Mouse (Mus musculus) ES-Bruce4 (cell line): ENCODE measurements around the gene Adora1. TPM values are rescaled to one million over a fixed set of nuclear protein-coding genes. Genes with fewer than 3 reads are reported as not detected.
"Not testable (repeated sequence)": the region's sequence is repeated elsewhere in the genome, so short reads cannot be mapped to it uniquely, and the experiment has no call there.

Source experiments
- H3K27ac ChIP-seq: 2 replicates; pipeline ENCODE4 v1.5.1; 2012; ENCODE audit warnings: low read length, inconsistent platforms; ENCODE audit not compliant: insufficient read depth
- H3K27me3 ChIP-seq: 2 replicates; pipeline ENCODE4 v1.6.1; 2012; ENCODE audit warnings: mild to moderate bottlenecking, low read length, inconsistent platforms; ENCODE audit not compliant: control insufficient read depth, poor library complexity, insufficient read depth, severe bottlenecking
- H3K36me3 ChIP-seq: 2 replicates; pipeline ENCODE4 v1.6.1; 2012; ENCODE audit warnings: inconsistent platforms, mild to moderate bottlenecking, low read length, moderate library complexity; ENCODE audit not compliant: control insufficient read depth, poor library complexity, insufficient read depth, severe bottlenecking
- H3K4me1 ChIP-seq: one replicate; pipeline ENCODE4 v1.8.1; 2011; ENCODE audit warnings: low read length; ENCODE audit not compliant: control insufficient read depth, insufficient read depth
- H3K4me3 ChIP-seq: 2 replicates; pipeline ENCODE4 v1.5.1; 2011; ENCODE audit warnings: low read depth, mild to moderate bottlenecking, low read length
- H3K9ac ChIP-seq: 2 replicates; pipeline ENCODE4 v1.6.1; 2012; ENCODE audit warnings: low read depth, mild to moderate bottlenecking, inconsistent platforms; ENCODE audit not compliant: poor library complexity, severe bottlenecking
- H3K9me3 ChIP-seq: replicated peaks from 2 replicates; pipeline ENCODE4 v1.6.1; 2012; ENCODE audit warnings: mild to moderate bottlenecking, low read length, inconsistent platforms; ENCODE audit not compliant: control insufficient read depth, poor library complexity, insufficient read depth, severe bottlenecking
- CTCF ChIP-seq: IDR thresholded peaks from one replicate; pipeline ENCODE4 v1.8.1; 2011; ENCODE audit warnings: low read depth, low read length
- EP300 ChIP-seq: IDR thresholded peaks from 2 replicates; pipeline ENCODE4 v1.6.1; 2011; ENCODE audit warnings: low read depth, low read length; ENCODE audit not compliant: insufficient read depth
- POLR2A ChIP-seq: IDR thresholded peaks from one replicate; pipeline ENCODE4 v1.8.1; 2011; ENCODE audit warnings: low read length; ENCODE audit not compliant: insufficient read depth
- polyA plus RNA-seq: library from polyadenylated mRNA; stranded (reverse); fragments of >200 nt; gene quantifications from 2 replicates; pipeline ENCODE4 v1.2.4, GENCODE M21; 2011; ENCODE audit warnings: low read depth; ENCODE audit not compliant: missing spikeins, insufficient read depth, insufficient read length

Adora1 gene
- polyA plus RNA-seq, 1 experiment = 0.18 TPM

- Histone ChIP-seq H3K27me3 (no peaks in the 10 kb centered on the region), H3K4me1 (no peaks in the 10 kb centered on the region), H3K27ac (no peak overlapping the region), H3K36me3 (no peaks in the 10 kb centered on the region), H3K9me3 (peaks cover 5% of the 10 kb centered on the region; the same call in 1 of the 2 replicates), H3K4me3 (no peak overlapping the region), H3K9ac (no peak overlapping the region)
- TF ChIP-seq POLR2A (no peak), CTCF (no peak), EP300 (no peak)
Measured at GRCm38 (mm10) chr1:134265797-134266196, 30.6 kb upstream of the Adora1 start.

GRCm38 (mm10) chr1:134264341-134264740 lies 29.1 kb upstream of the Adora1 start:
- peaks cover 7% of the 10 kb centered on the region; the same call in 1 of the 2 replicates for H3K9me3 ChIP-seq
- no peaks in the 10 kb centered on the region for H3K36me3 ChIP-seq
- TF ChIP-seq POLR2A (no peak), CTCF (no peak), EP300 (no peak)
- no peak overlapping the region for H3K9ac ChIP-seq
- H3K27ac ChIP-seq = no peak overlapping the region
- no peak overlapping the region for H3K4me3 ChIP-seq
- H3K27me3 ChIP-seq = no peaks in the 10 kb centered on the region
- no peaks in the 10 kb centered on the region for H3K4me1 ChIP-seq

GRCm38 (mm10) chr1:134249681-134250080 lies 14.4 kb upstream of the Adora1 start:
- H3K27me3 ChIP-seq, H3K9me3 ChIP-seq, H3K9ac ChIP-seq, H3K4me3 ChIP-seq, H3K36me3 ChIP-seq, H3K4me1 ChIP-seq, H3K27ac ChIP-seq: not testable (repeated sequence)

- H3K9ac ChIP-seq = no peak overlapping the region
Measured at GRCm38 (mm10) chr1:134246590-134246989, 11.4 kb upstream of the Adora1 start.

GRCm38 (mm10) chr1:134245004-134245717 lies 9.9 kb upstream of the Adora1 start:
- TF ChIP-seq CTCF (no peak), EP300 (no peak)
- H3K4me3 ChIP-seq = no peak overlapping the region
- H3K27me3 ChIP-seq = no peaks in the 10 kb centered on the region
- no peak overlapping the region for H3K9ac ChIP-seq
- no peak overlapping the region for H3K27ac ChIP-seq
- no peaks in the 10 kb centered on the region for H3K4me1 ChIP-seq
- H3K9me3 ChIP-seq = no peaks in the 10 kb centered on the region
- no peaks in the 10 kb centered on the region for H3K36me3 ChIP-seq

More at GRCm38 (mm10) chr1:134246590-134246989, 11.4 kb upstream of the Adora1 start:
- no peak overlapping the region for H3K27ac ChIP-seq
- H3K9me3 ChIP-seq = no peaks in the 10 kb centered on the region
- TF ChIP-seq EP300 = no peak
- no peak for TF ChIP-seq CTCF
- no peak for TF ChIP-seq POLR2A
- H3K4me3 ChIP-seq = no peak overlapping the region
- H3K36me3 ChIP-seq = no peaks in the 10 kb centered on the region
- H3K27me3 ChIP-seq = no peaks in the 10 kb centered on the region
- H3K4me1 ChIP-seq = no peaks in the 10 kb centered on the region

- no peaks in the 10 kb centered on the region for H3K36me3 ChIP-seq
- TF ChIP-seq EP300 (0 out of 2 replicates have a peak, but pooled peaks have one; percentile 44), POLR2A (no peak), CTCF (peak; percentile 88)
- H3K9ac ChIP-seq = no peak overlapping the region
- no peaks in the 10 kb centered on the region for H3K27me3 ChIP-seq
- H3K27ac ChIP-seq = no peak overlapping the region
- no peak overlapping the region for H3K4me3 ChIP-seq
- no peaks in the 10 kb centered on the region for H3K9me3 ChIP-seq
- no peaks in the 10 kb centered on the region for H3K4me1 ChIP-seq
Measured at GRCm38 (mm10) chr1:134243948-134244914, 9.0 kb upstream of the Adora1 start.
